Mouse (Mus musculus) heart, embryonic 15.5 days (tissue): ENCODE measurements around the gene Sirpa. TPM values are rescaled to one million over a fixed set of nuclear protein-coding genes. Genes with fewer than 3 reads are reported as not detected.

Experiments
- ATAC-seq: fragments of 200-750 bp; cut with Nextera tagmentation; replicated peaks from 2 replicates; pipeline ENCODE4 v1.8.0; 2017; ENCODE audit warnings: low read depth, moderate TSS enrichment; ENCODE audit not compliant: insufficient number of reproducible peaks, insufficient read depth, low FRiP score
- H3K27ac ChIP-seq: fragments of 300-500 bp; sonication (generic); 2 replicates; pipeline ENCODE4 v1.5.1; 2015; ENCODE audit warnings: mild to moderate bottlenecking, inconsistent platforms
- H3K27me3 ChIP-seq: fragments of 300-500 bp; sonication (generic); 2 replicates; pipeline ENCODE4 v1.6.1; 2015; ENCODE audit warnings: inconsistent platforms
- H3K36me3 ChIP-seq: fragments of 300-500 bp; sonication (generic); 2 replicates; pipeline ENCODE4 v1.6.1; 2015; ENCODE audit warnings: mild to moderate bottlenecking, inconsistent platforms
- H3K4me1 ChIP-seq: fragments of 300-500 bp; sonication (generic); replicated peaks from 2 replicates; pipeline ENCODE4 v1.6.1; 2015; ENCODE audit warnings: inconsistent platforms
- H3K4me2 ChIP-seq: fragments of 300-500 bp; sonication (generic); 2 replicates; pipeline ENCODE4 v1.6.1; 2015; ENCODE audit warnings: inconsistent platforms, mild to moderate bottlenecking, moderate library complexity
- H3K4me3 ChIP-seq: fragments of 300-500 bp; sonication (generic); 2 replicates; pipeline ENCODE4 v1.5.1; 2015; ENCODE audit warnings: mild to moderate bottlenecking, inconsistent platforms
- H3K9ac ChIP-seq: fragments of 300-500 bp; sonication (generic); 2 replicates; pipeline ENCODE4 v1.6.1; 2015; ENCODE audit warnings: mild to moderate bottlenecking, inconsistent platforms
- H3K9me3 ChIP-seq: fragments of 300-500 bp; sonication (generic); replicated peaks from 2 replicates; pipeline ENCODE4 v1.6.1; 2016; ENCODE audit warnings: inconsistent platforms
- WGBS: fragments of 180-500 bp; shearing (Covaris S2); methylation state at CpG from one replicate; pipeline ENCODE4 v1.1.7; 2015; ENCODE audit warnings: mixed read lengths; 5-methylcytosine and 5-hydroxymethylcytosine counted together
- polyA plus RNA-seq: library from polyadenylated mRNA; unstranded; fragments of >200 nt; fragmentation: Nextera tagmentation; extraction: Ambion mirVana; gene quantifications from 2 replicates; pipeline ENCODE4 v1.2.1, GENCODE M21; 2015

Sirpa gene
- polyA plus RNA-seq, result 13.8 and 20.1 TPM in 2 replicates

DNA sequence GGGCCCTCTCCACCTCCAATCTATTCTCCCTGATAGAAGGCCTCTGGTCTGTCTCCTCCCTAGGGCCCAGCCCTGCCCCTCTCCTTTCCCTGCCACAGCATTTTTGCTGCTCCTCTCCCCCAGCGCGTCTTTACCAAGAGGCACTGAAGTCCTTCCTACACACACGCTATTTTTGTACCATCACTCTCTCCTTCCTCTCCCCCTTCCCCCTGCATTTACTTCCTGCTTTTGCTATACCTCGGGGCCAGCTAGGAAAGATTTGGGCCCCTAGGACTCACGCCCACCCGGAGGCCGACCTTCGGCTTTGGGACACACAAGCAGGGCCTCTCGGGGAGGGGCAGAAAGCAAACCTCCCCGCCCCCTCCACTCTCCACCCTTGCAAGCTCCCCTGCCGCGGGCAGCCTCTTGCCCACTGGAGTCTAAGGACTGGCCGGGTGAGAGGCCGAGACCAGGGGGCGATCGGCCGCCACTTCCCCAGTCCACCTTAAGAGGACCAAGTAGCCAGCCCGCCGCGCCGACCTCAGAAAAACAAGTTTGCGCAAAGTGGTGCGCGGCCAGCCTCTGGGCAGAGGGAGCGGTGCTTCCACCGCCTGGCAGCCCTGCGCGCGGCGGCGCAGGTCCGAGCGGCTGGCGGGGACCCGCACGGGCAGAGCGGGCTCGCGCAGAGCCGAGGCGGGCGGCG is at the start of gene Sirpa:
Sirpa (plus strand) TSS at position 377 of the 682 bp plus-strand sequence.
- H3K36me3 ChIP-seq, result no peaks in the 10 kb centered on the region
- peaks cover 46% of the 10 kb centered on the region for H3K4me1 ChIP-seq
- H3K27ac ChIP-seq, result peak within 1 kb of the TSS; percentile 96
- WGBS, result under 1% methylated on average over 41 of the region's 43 CpGs
- peak within 1 kb of the TSS; percentile 75 for H3K4me3 ChIP-seq
- peak; percentile 72 for ATAC-seq
- peak within 1 kb of the TSS; percentile 84 for H3K9ac ChIP-seq
- no peaks in the 10 kb centered on the region for H3K27me3 ChIP-seq
- no peaks in the 10 kb centered on the region for H3K9me3 ChIP-seq
- peak within 1 kb of the TSS; percentile 82 for H3K4me2 ChIP-seq

DNA sequence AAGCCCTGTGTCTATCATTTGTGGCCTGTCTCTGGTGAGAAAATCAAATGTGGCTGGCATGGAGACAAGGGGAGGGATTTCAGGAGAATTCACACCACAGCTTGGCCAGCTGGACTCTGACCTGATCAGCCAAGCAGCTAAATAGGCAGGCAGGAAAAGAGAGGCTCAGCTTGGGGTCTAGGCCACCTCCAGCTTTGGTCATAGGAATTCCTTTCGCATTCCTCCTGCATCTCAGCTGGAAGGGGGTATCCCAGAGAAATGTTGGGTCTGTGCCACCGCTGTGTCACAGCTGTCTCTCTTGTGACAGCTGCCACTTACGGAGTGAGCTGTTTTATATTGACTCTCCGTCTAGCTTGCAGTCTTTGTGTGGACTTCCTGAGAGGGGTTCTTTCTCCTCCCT is 48.2 kb upstream of the Sirpa start:
- Histone ChIP-seq H3K27me3 (no peaks in the 10 kb centered on the region), H3K36me3 (no peaks in the 10 kb centered on the region), H3K9me3 (no peaks in the 10 kb centered on the region), H3K4me2 (no peak overlapping the region), H3K4me1 (peaks cover 8% of the 10 kb centered on the region), H3K9ac (no peak overlapping the region), H3K27ac (no peak overlapping the region), H3K4me3 (no peak overlapping the region)
- no peak for ATAC-seq
- 15% methylated on average over 4 of the region's 4 CpGs for WGBS

DNA sequence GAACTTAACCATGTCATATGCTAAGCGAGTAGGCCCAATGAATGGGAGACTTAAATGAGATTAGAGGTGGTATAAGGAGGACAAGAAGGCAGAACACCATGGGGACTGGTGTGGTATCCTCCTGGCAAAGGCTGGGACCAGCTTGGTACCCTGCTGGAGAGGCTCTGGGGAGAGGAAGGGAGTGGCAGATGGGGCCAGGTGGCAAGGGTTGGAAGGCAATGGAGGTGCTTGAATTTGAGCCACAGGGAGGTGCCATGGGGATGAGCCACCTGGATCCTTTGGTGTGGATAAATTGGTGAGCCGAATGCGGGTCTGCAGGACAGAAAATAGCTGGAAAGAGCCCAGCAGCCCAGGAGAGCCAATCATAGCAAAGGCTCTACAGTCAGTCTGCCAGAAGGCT is 47.7 kb upstream of the Sirpa start:
- Histone ChIP-seq H3K4me1 (peaks cover 8% of the 10 kb centered on the region), H3K9ac (no peak overlapping the region), H3K27ac (no peak overlapping the region), H3K4me2 (no peak overlapping the region), H3K36me3 (no peaks in the 10 kb centered on the region), H3K27me3 (no peaks in the 10 kb centered on the region), H3K9me3 (no peaks in the 10 kb centered on the region), H3K4me3 (no peak overlapping the region)
- 63% methylated on average over 3 of the region's 3 CpGs for WGBS
- ATAC-seq, result no peak

DNA sequence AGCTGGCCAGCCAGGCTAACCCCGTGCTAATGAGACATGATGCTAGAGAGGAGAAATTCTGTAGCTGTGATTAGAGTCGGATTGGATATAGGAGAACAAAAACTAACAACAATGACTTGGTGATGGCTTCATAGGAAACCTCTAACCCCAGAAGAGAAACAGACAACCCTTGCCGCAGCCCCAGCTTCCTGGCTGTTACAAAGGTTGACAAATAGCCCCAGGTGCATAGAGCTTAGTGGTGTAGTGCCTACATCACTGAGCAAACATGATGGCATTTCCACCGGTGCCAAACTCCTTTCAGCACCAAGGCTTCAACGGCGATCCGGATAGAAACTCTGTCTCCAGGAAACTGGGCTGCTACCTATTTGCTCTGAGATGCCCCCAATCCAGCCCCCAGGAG is 47.0 kb upstream of the Sirpa start:
- Histone ChIP-seq H3K9me3 (no peaks in the 10 kb centered on the region), H3K4me3 (no peak overlapping the region), H3K27me3 (no peaks in the 10 kb centered on the region), H3K36me3 (no peaks in the 10 kb centered on the region), H3K4me2 (no peak overlapping the region), H3K4me1 (peaks cover 8% of the 10 kb centered on the region), H3K9ac (no peak overlapping the region), H3K27ac (no peak overlapping the region)
- 65% methylated on average over 7 of the region's 7 CpGs for WGBS
- ATAC-seq, result no peak

DNA sequence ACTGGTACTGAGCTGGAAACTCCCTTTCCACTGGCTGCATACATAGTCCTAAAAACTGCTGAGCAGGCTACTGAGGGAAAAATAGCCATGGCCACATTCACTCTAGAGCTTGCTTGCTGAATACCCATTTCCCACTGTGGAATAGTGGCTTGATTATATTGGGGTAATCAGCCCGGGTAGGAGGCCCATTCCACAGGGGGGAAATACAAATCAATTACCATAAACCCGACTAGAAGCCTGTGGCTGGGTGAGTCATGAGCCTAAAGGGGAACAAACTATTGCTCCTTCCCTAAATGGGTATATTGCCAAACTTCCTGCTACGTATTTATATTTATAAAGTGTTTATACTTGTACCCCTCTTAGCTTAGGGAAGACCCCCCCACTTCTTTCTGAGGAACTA is 45.9 kb upstream of the Sirpa start:
- Histone ChIP-seq H3K27ac (no peak overlapping the region), H3K9ac (no peak overlapping the region), H3K27me3 (no peaks in the 10 kb centered on the region), H3K4me1 (peaks cover 8% of the 10 kb centered on the region), H3K36me3 (no peaks in the 10 kb centered on the region), H3K9me3 (no peaks in the 10 kb centered on the region), H3K4me3 (no peak overlapping the region), H3K4me2 (no peak overlapping the region)
- 67% methylated on average over 3 of the region's 3 CpGs for WGBS
- ATAC-seq, result no peak

DNA sequence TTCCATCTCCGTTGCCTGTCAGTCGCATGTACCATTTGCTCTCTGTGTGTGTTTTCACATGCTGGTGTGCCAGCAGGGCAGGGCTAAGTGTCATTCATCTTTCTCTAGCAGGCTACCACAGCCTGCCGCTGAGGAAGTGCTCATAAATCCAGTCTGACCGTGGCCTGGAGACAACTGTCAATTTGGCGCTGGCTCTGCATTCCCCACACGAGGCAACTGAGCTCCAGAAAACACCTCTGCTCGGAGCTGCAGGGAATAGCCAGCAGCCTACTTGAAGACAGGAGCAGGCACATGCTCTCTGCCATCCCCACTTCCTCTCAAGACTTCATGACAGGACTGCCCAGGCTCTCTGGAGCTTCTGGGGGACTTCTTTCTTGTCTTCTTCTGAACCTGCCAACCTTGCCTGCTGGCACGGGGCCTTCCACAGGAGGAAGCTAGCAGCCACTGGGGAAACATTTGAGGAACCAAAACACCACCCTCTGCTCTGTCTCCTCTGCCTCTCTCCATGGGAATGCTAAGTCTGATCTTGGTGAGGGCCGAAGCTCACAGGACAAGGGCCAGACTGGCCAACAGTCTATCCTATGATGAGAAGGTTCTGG is 43.0 kb upstream of the Sirpa start:
- Histone ChIP-seq H3K4me1 (peaks cover 4% of the 10 kb centered on the region), H3K4me3 (no peak overlapping the region), H3K9ac (no peak overlapping the region), H3K27me3 (no peaks in the 10 kb centered on the region), H3K27ac (no peak overlapping the region), H3K4me2 (no peak overlapping the region), H3K9me3 (no peaks in the 10 kb centered on the region), H3K36me3 (no peaks in the 10 kb centered on the region)
- WGBS, result 45% methylated on average over 9 of the region's 9 CpGs
- no peak for ATAC-seq

DNA sequence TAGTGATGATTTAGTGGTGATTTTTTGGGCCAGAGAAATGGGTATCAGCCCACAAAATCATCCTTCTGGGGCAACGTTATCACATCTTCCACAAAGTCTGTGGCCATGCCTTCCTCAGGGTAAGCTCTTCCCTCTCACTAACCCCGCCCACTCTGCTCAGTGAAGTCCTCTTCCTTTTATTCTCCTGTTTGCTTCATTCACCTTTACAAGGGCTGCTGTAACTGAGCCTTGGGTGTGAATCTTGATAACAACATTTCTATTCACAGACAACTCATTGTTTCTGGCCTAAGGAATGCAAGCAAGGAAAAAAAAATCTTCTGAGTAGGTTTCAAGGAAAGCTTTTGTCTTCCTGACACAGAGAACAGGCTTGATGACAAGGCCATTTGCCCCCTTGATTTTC is 41.9 kb upstream of the Sirpa start:
- 58% methylated on average over 2 of the region's 2 CpGs for WGBS
- no peak overlapping the region for H3K27ac ChIP-seq
- no peaks in the 10 kb centered on the region for H3K4me1 ChIP-seq
- H3K4me3 ChIP-seq, result no peak overlapping the region
- H3K9ac ChIP-seq, result no peak overlapping the region
- no peak for ATAC-seq
- H3K4me2 ChIP-seq, result no peak overlapping the region
- no peaks in the 10 kb centered on the region for H3K9me3 ChIP-seq
- no peaks in the 10 kb centered on the region for H3K27me3 ChIP-seq
- H3K36me3 ChIP-seq, result no peaks in the 10 kb centered on the region

DNA sequence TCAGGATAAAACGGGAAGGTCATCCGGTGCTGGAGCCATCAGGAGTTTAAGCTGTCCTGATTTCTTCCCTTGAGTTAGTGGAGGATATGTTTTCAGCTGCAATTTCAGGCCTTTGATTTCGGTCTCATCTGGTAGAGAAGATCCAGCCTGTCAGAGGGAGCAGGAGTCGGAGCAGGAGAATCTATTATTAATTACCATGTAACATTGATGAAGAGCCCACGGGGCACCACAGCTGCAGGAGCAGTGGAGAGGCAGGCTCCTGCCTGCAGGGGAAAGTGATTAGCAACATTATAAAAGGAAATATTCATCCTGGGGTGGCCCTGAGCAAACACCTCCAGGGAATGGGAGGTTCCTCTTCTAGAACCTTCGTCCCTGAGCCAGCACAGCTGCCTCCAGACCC is 36.6 kb upstream of the Sirpa start:
- Histone ChIP-seq H3K36me3 (no peaks in the 10 kb centered on the region), H3K9ac (no peak overlapping the region), H3K27me3 (no peaks in the 10 kb centered on the region), H3K4me2 (no peak overlapping the region), H3K4me3 (no peak overlapping the region), H3K4me1 (0 out of 2 replicates have a peak, but pooled peaks cover 9% of the 10 kb centered on the region), H3K9me3 (no peaks in the 10 kb centered on the region), H3K27ac (no peak overlapping the region)
- no peak for ATAC-seq
- 68% methylated on average over 6 of the region's 6 CpGs for WGBS

DNA sequence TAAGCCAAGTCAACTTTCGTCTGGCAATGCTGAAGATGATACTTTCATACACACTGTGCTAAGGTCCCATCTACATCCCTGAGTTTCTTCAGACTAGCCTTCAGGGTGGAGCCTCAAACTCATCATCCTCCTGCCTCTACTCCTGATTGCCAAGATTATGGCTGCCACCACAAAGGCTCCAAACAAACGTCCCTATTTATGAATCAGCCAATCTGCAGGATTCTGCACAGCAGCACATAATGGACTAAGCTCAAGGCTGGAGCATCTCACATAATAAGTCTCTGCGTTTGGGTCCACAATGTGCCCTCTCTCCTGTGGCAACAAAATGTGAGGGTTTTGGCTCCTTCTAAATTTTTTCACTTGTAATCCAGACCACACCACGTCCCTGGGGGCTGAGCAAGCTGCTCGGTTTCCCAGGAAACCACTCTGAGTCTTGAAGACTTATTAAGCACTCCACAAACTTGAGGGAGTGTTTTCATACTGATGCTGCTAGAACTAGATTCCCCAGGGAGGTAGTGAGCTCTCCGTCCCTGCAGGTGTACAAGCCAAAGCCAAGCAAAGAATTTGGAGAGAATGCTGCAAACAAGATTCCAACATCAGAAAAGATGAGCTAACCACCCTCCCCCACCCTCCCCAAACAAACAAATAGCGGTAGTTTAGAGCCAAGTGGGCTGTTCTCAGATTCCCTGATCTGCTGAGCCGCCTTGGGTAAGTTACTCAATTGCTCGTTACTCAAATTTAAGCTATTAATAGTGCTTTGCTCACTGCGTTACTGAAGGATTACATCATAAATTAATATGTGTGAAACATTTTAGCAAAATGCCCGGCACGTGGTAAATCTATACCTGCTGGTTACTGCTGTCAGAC is 34.4 kb upstream of the Sirpa start:
- H3K9me3 ChIP-seq, result no peaks in the 10 kb centered on the region
- peaks cover 2% of the 10 kb centered on the region; the same call in 1 of the 2 replicates for H3K27me3 ChIP-seq
- no peaks in the 10 kb centered on the region for H3K36me3 ChIP-seq
- no peak overlapping the region for H3K4me2 ChIP-seq
- 45% methylated on average over 12 of the region's 12 CpGs for WGBS
- 0 out of 2 replicates have a peak, but pooled peaks cover 9% of the 10 kb centered on the region for H3K4me1 ChIP-seq
- no peak overlapping the region for H3K9ac ChIP-seq
- H3K27ac ChIP-seq, result no peak overlapping the region
- H3K4me3 ChIP-seq, result no peak overlapping the region
- no peak for ATAC-seq

DNA sequence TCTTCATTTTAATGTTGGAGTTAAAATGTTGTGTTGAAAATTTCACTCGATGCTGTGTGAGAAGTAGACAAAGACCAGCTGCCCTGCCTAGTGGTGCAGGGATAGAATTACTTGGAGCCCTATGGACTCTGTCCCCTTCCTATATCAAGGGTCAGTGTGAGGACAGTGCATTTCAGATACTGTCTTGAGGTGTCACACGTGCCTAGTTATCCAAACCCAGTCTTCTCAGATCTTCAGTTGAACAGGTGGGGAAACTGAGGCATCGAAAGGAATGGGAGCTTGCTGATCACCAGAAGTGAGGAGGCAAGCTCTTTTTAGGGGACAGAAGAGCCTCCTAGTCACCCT is 33.8 kb upstream of the Sirpa start:
- H3K4me3 ChIP-seq, result no peak overlapping the region
- no peak overlapping the region for H3K9ac ChIP-seq
- H3K27me3 ChIP-seq, result peaks cover 3% of the 10 kb centered on the region; the same call in 1 of the 2 replicates
- no peak for ATAC-seq
- no peak overlapping the region for H3K27ac ChIP-seq
- H3K36me3 ChIP-seq, result no peaks in the 10 kb centered on the region
- H3K4me1 ChIP-seq, result 0 out of 2 replicates have a peak, but pooled peaks cover 9% of the 10 kb centered on the region
- no peaks in the 10 kb centered on the region for H3K9me3 ChIP-seq
- H3K4me2 ChIP-seq, result no peak overlapping the region
- 47% methylated on average over 3 of the region's 3 CpGs for WGBS

DNA sequence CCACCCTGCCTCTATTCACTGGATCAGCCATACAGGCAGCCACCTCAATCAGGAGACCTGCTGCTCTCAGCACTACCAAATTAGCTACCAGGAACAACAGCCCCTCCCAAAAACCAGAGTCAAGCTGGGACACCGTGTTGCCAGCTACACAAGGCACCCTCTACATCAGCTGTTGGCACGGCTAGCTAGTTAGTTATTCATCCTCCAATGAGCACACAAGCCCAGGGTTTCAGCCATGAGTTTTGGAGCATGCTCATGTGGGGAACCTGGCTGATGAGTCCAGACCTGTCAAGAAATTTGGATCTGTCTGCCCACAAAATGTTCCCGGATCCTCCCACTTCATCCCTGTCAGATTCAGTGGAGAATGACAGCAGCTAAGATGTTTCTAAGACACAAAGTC is 30.8 kb upstream of the Sirpa start:
- Histone ChIP-seq H3K27me3 (peaks cover 3% of the 10 kb centered on the region; the same call in 1 of the 2 replicates), H3K4me2 (no peak overlapping the region), H3K27ac (no peak overlapping the region), H3K36me3 (no peaks in the 10 kb centered on the region), H3K4me3 (no peak overlapping the region), H3K4me1 (0 out of 2 replicates have a peak, but pooled peaks cover 9% of the 10 kb centered on the region), H3K9me3 (no peaks in the 10 kb centered on the region), H3K9ac (no peak overlapping the region)
- WGBS, result 64% methylated on average over 3 of the region's 3 CpGs
- ATAC-seq, result no peak
